Mouse (Mus musculus) bone marrow macrophage, adult 2 months (primary cell): Measurements from ENCODE around the gene Cfap52.

Source experiments
- CTCF ChIP-seq: IDR thresholded peaks from 2 replicates; pipeline ENCODE4 v1.5.1; 2012; ENCODE audit warnings: low read depth, mild to moderate bottlenecking, low read length, moderate library complexity
- POLR2A ChIP-seq: IDR thresholded peaks from 2 replicates; pipeline ENCODE4 v1.6.1; 2012; ENCODE audit warnings: mild to moderate bottlenecking, low read depth, low read length, borderline replicate concordance

DNA sequence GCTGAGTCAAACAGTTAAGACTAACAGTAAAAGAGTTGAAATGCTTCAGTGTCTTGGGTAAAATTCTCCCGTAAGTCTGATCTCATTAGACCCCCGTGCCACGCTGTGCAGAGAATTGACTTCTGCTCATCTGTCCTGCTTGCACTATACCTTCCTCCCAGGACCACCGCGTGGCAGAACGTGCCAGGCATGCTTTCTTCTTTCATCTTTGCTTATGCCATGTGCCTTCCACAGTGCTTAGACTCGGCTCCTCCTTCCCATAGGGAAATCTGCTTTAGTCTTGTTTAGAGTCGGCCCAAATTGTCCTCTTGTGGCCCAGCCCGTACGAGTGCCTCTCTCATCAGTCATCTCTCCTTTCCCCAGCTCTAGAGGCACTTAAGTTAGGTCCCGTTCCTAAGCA lies 2.4 kb upstream of the Cfap52 start:
- TF ChIP-seq POLR2A (no peak), CTCF (no peak)
